Mouse (Mus musculus) neural tube, embryonic 12.5 days (tissue): Measurements from ENCODE around the gene Ugt1a8. TPM values are rescaled to one million over a fixed set of nuclear protein-coding genes. Genes with fewer than 3 reads are reported as not detected.
"Not testable (repeated sequence)": the region's sequence is repeated elsewhere in the genome, so short reads cannot be mapped to it uniquely, and the experiment has no call there.

Source experiments
- ATAC-seq: fragments of 200-750 bp; cut with Nextera tagmentation; 2 replicates; pipeline ENCODE4 v1.8.0; 2017; ENCODE audit warnings: low read depth, mild to moderate bottlenecking, moderate TSS enrichment, moderate library complexity; ENCODE audit not compliant: low FRiP score
- H3K27ac ChIP-seq: fragments of 300-500 bp; sonication (generic); 2 replicates; pipeline ENCODE4 v1.5.1; 2016
- H3K27me3 ChIP-seq: fragments of 300-500 bp; sonication (generic); replicated peaks from 2 replicates; pipeline ENCODE4 v1.6.1; 2016; ENCODE audit warnings: mild to moderate bottlenecking
- H3K36me3 ChIP-seq: fragments of 300-500 bp; sonication (generic); 2 replicates; pipeline ENCODE4 v1.6.1; 2016; ENCODE audit warnings: mild to moderate bottlenecking
- H3K4me1 ChIP-seq: fragments of 300-500 bp; sonication (generic); 2 replicates; pipeline ENCODE4 v1.6.1; 2016
- H3K4me2 ChIP-seq: fragments of 300-500 bp; sonication (generic); replicated peaks from 2 replicates; pipeline ENCODE4 v1.6.1; 2016; ENCODE audit warnings: mild to moderate bottlenecking
- H3K4me3 ChIP-seq: fragments of 300-500 bp; sonication (generic); 2 replicates; pipeline ENCODE4 v1.5.1; 2016
- H3K9ac ChIP-seq: fragments of 300-500 bp; sonication (generic); 2 replicates; pipeline ENCODE4 v1.6.1; 2016; ENCODE audit warnings: mild to moderate bottlenecking
- H3K9me3 ChIP-seq: fragments of 300-500 bp; sonication (generic); 2 replicates; pipeline ENCODE4 v1.6.1; 2016; ENCODE audit warnings: mild to moderate bottlenecking
- WGBS: fragments of 180-500 bp; shearing (Covaris S2); methylation state at CpG from one replicate; pipeline ENCODE4 v1.1.7; 2016; 5-methylcytosine and 5-hydroxymethylcytosine counted together
- polyA plus RNA-seq: library from polyadenylated mRNA; unstranded; fragments of >200 nt; fragmentation: Nextera tagmentation; extraction: Ambion mirVana; gene quantifications from 2 replicates; pipeline ENCODE4 v1.2.1, GENCODE M21; 2016

Gene Ugt1a8
- polyA plus RNA-seq, 1 experiment from 2014 or later = not detected

- not testable (repeated sequence) for H3K27me3 ChIP-seq, H3K9me3 ChIP-seq, H3K36me3 ChIP-seq, H3K4me3 ChIP-seq, H3K4me2 ChIP-seq, ATAC-seq, H3K4me1 ChIP-seq, H3K27ac ChIP-seq, H3K9ac ChIP-seq
- WGBS = 73% methylated on average over 2 of the region's 2 CpGs
These were observed 57.7 kb downstream of the Ugt1a8 start for GRCm38 (mm10) chr1:88145278-88145677.

GRCm38 (mm10) chr1:88150133-88150532, 62.5 kb downstream of the Ugt1a8 start:
- H3K4me2 ChIP-seq, H3K9ac ChIP-seq, H3K4me3 ChIP-seq, H3K9me3 ChIP-seq, H3K4me1 ChIP-seq, H3K36me3 ChIP-seq, ATAC-seq, H3K27ac ChIP-seq, H3K27me3 ChIP-seq: not testable (repeated sequence)
- WGBS = 74% methylated on average over 2 of the region's 2 CpGs

- H3K4me3 ChIP-seq = no peak overlapping the region
- H3K9me3 ChIP-seq = no peaks in the 10 kb centered on the region
- H3K9ac ChIP-seq = no peak overlapping the region
- no peaks in the 10 kb centered on the region for H3K27me3 ChIP-seq
- no peak overlapping the region for H3K4me2 ChIP-seq
- no peaks in the 10 kb centered on the region for H3K4me1 ChIP-seq
- no peaks in the 10 kb centered on the region for H3K36me3 ChIP-seq
- ATAC-seq = no peak
- H3K27ac ChIP-seq = no peak overlapping the region
- WGBS = 88% methylated on average over 2 of the region's 2 CpGs
These were observed 70.8 kb downstream of the Ugt1a8 start for GRCm38 (mm10) chr1:88158430-88158829.

- Histone ChIP-seq H3K9me3 (no peaks in the 10 kb centered on the region), H3K4me1 (no peaks in the 10 kb centered on the region), H3K4me2 (no peak within 1 kb of the TSS), H3K36me3 (no peaks in the 10 kb centered on the region), H3K9ac (no peak within 1 kb of the TSS), H3K27me3 (no peaks in the 10 kb centered on the region), H3K4me3 (no peak within 1 kb of the TSS), H3K27ac (no peak within 1 kb of the TSS)
- ATAC-seq = no peak
- 81% methylated on average over 5 of the region's 5 CpGs for WGBS
These were observed 78.1 kb downstream of the Ugt1a8 start, which contains the start of gene Ugt1a5 for GRCm38 (mm10) chr1:88165711-88166110. Ugt1a5 (plus strand) TSS chr1:88166012.

GRCm38 (mm10) chr1:88172190-88172589, 84.6 kb downstream of the Ugt1a8 start:
- H3K9me3 ChIP-seq, H3K4me3 ChIP-seq, ATAC-seq, H3K4me1 ChIP-seq, H3K27ac ChIP-seq, H3K36me3 ChIP-seq, H3K9ac ChIP-seq, H3K4me2 ChIP-seq, H3K27me3 ChIP-seq: not testable (repeated sequence)
- 91% methylated on average over 5 of the region's 7 CpGs for WGBS

- no peak for ATAC-seq
- Histone ChIP-seq H3K9me3 (peaks cover 10% of the 10 kb centered on the region; the same call in 1 of the 2 replicates), H3K36me3 (no peaks in the 10 kb centered on the region), H3K27me3 (no peaks in the 10 kb centered on the region), H3K9ac (no peak overlapping the region), H3K4me1 (no peaks in the 10 kb centered on the region), H3K4me3 (no peak overlapping the region), H3K4me2 (no peak overlapping the region), H3K27ac (no peak overlapping the region)
- WGBS = 92% methylated on average over 1 of the region's 1 CpGs
These were observed 92.0 kb downstream of the Ugt1a8 start for GRCm38 (mm10) chr1:88179657-88180056.

- H3K4me1 ChIP-seq = no peaks in the 10 kb centered on the region
- no peak overlapping the region for H3K4me3 ChIP-seq
- H3K36me3 ChIP-seq = no peaks in the 10 kb centered on the region
- H3K9ac ChIP-seq = no peak overlapping the region
- no peak overlapping the region for H3K27ac ChIP-seq
- H3K4me2 ChIP-seq = no peak overlapping the region
- H3K9me3 ChIP-seq = no peaks in the 10 kb centered on the region
- no peaks in the 10 kb centered on the region for H3K27me3 ChIP-seq
- 90% methylated on average over 5 of the region's 5 CpGs for WGBS
- no peak for ATAC-seq
These were observed 98.8 kb downstream of the Ugt1a8 start for GRCm38 (mm10) chr1:88186325-88186935.

GRCm38 (mm10) chr1:88192136-88192535, 104.5 kb downstream of the Ugt1a8 start:
- H3K9me3 ChIP-seq = no peaks in the 10 kb centered on the region
- no peaks in the 10 kb centered on the region for H3K36me3 ChIP-seq
- H3K4me1 ChIP-seq = no peaks in the 10 kb centered on the region
- H3K27ac ChIP-seq = no peak overlapping the region
- H3K4me3 ChIP-seq = no peak overlapping the region
- no peak overlapping the region for H3K4me2 ChIP-seq
- WGBS = 68% methylated on average over 3 of the region's 3 CpGs
- H3K27me3 ChIP-seq = no peaks in the 10 kb centered on the region
- ATAC-seq = no peak
- no peak overlapping the region for H3K9ac ChIP-seq

GRCm38 (mm10) chr1:88195687-88196086, 108.1 kb downstream of the Ugt1a8 start:
- 77% methylated on average over 1 of the region's 1 CpGs for WGBS
- H3K9ac ChIP-seq = no peak overlapping the region
- no peaks in the 10 kb centered on the region for H3K36me3 ChIP-seq
- 0 out of 2 replicates have a peak, but pooled peaks cover 3% of the 10 kb centered on the region for H3K27me3 ChIP-seq
- ATAC-seq = no peak
- H3K9me3 ChIP-seq = no peaks in the 10 kb centered on the region
- H3K4me2 ChIP-seq = no peak overlapping the region
- no peak overlapping the region for H3K4me3 ChIP-seq
- H3K27ac ChIP-seq = no peak overlapping the region
- H3K4me1 ChIP-seq = no peaks in the 10 kb centered on the region

- Histone ChIP-seq H3K4me2 (no peak overlapping the region), H3K36me3 (no peaks in the 10 kb centered on the region), H3K4me1 (no peaks in the 10 kb centered on the region), H3K27ac (no peak overlapping the region), H3K9me3 (no peaks in the 10 kb centered on the region), H3K27me3 (0 out of 2 replicates have a peak, but pooled peaks cover 3% of the 10 kb centered on the region), H3K9ac (no peak overlapping the region), H3K4me3 (no peak overlapping the region)
- 77% methylated on average over 3 of the region's 3 CpGs for WGBS
- ATAC-seq = no peak
These were observed 109.8 kb downstream of the Ugt1a8 start for GRCm38 (mm10) chr1:88197443-88197842.

GRCm38 (mm10) chr1:88199996-88200395, 112.4 kb downstream of the Ugt1a8 start:
- WGBS = 82% methylated on average over 2 of the region's 2 CpGs
- no peaks in the 10 kb centered on the region for H3K36me3 ChIP-seq
- H3K4me2 ChIP-seq = no peak overlapping the region
- H3K27me3 ChIP-seq = 0 out of 2 replicates have a peak, but pooled peaks cover 3% of the 10 kb centered on the region
- no peak overlapping the region for H3K9ac ChIP-seq
- no peaks in the 10 kb centered on the region for H3K4me1 ChIP-seq
- no peak overlapping the region for H3K27ac ChIP-seq
- no peaks in the 10 kb centered on the region for H3K9me3 ChIP-seq
- no peak for ATAC-seq
- H3K4me3 ChIP-seq = no peak overlapping the region

- Histone ChIP-seq H3K9ac (no peak within 1 kb of the TSS), H3K4me1 (peaks cover 4% of the 10 kb centered on the region; the same call in 1 of the 2 replicates), H3K9me3 (no peaks in the 10 kb centered on the region)
These were observed 112.8 kb downstream of the Ugt1a8 start, which contains the start of gene Ugt1a2 for GRCm38 (mm10) chr1:88200456-88200855. Ugt1a2 (plus strand) TSS chr1:88200601.

More at GRCm38 (mm10) chr1:88200456-88200855, 112.8 kb downstream of the Ugt1a8 start, which contains the start of gene Ugt1a2:
- H3K27ac ChIP-seq = no peak within 1 kb of the TSS
- no peak for ATAC-seq
- 84% methylated on average over 7 of the region's 7 CpGs for WGBS
- H3K27me3 ChIP-seq = 0 out of 2 replicates have a peak, but pooled peaks cover 3% of the 10 kb centered on the region
- no peaks in the 10 kb centered on the region for H3K36me3 ChIP-seq
- no peak within 1 kb of the TSS for H3K4me2 ChIP-seq
- H3K4me3 ChIP-seq = no peak within 1 kb of the TSS
